Mouse (Mus musculus): Measurements from ENCODE around the gene Haus2.
"Not testable (repeated sequence)": the region's sequence is repeated elsewhere in the genome, so short reads cannot be mapped to it uniquely, and the experiment has no call there.

The Haus2 gene

GRCm38 (mm10) chr2:120608830-120609723 lies at the start of gene Haus2, which contains the start of gene Lrrc57:
Gene Haus2 (plus strand): TSS chr2:120609383.
Gene Lrrc57 (minus strand): TSS chr2:120609520.
- DNase-seq (ENCODE audit: low read depth, low spot score), result peak; percentile 93

GRCm38 (mm10) chr2:120561524-120561923 lies 47.7 kb upstream of the Haus2 start:
- DNase-seq (ENCODE audit: low read depth, low spot score), result no peak

DNA sequence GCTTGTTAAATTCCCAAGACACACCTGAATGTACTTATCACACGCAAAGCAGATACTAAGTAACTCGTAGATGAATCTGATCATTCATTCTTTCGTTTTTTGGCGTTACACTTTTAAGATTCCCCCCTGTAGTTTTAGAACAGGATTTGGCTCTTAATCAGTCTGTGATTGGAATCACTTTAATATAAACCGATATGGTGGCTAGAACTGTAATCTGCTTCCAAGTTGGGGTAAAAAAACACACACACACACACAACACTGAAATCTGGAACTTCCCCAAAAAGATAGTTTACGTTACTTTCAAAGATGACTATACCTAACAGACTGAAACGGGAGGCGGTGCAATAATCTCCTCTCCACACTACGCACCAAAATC lies 46.3 kb upstream of the Haus2 start:
- DNase-seq (ENCODE audit: low read depth, low spot score), result no peak

- peak; percentile 83 for DNase-seq (ENCODE audit: low read depth, low spot score)
These were observed 45.8 kb upstream of the Haus2 start, which contains the start of gene Zfp106 for GRCm38 (mm10) chr2:120563235-120563990. Gene Zfp106 (minus strand): TSS chr2:120563843.

- DNase-seq (ENCODE audit: low read depth, low spot score), result not testable (repeated sequence)
These were observed 44.5 kb upstream of the Haus2 start for GRCm38 (mm10) chr2:120564548-120565188.

- DNase-seq (ENCODE audit: low read depth, low spot score), result no peak
These were observed 43.8 kb upstream of the Haus2 start for GRCm38 (mm10) chr2:120565363-120565762.

DNA sequence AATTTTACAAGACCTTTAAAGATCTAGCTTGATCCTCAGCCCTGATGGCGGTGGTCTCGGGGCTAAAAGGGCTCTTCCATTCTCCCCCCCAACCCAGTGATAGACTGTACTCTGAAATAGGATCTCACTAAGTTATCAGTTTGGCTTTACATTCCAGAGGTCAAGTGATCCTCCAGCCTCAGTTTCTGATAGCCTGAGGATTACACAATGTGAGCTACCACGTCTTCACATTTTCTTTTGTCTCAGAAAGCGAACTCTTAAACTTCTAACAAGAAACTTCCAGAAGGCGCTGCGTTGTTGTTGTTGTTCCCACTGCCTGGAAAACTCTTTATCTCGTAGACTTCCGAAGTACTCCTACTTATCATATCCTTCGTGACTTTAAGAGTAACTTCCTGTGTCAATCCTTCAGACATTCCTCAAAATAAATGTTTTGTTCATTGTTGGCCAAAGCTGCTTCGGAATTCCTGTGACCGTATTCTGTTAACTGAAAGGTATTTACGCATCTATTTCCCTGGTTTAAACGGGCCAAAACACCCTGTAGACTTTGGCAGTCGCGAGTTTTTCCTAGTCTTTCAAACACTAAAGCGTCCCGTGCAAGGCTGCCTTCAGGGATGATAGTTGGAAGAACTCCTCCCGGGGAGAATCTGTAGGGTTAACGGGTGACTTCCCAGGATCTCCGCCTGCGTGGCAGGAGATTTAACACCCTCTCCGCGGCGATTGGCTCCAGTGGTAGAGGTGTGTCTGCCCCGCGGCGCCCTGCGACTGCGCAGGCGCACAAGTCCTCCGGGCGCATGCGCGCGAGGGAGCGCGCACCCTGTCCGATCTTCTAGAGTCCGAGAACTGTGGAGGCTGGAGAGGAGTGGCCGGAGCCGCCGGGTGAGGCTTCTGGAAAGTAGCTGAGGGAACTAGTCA lies 42.0 kb upstream of the Haus2 start, which contains the start of gene Snap23:
Snap23 (plus strand) TSS at position 786 of the 912 bp plus-strand sequence.
- peak; percentile 98 for DNase-seq (ENCODE audit: low read depth, low spot score)

GRCm38 (mm10) chr2:120567798-120568320 lies 41.3 kb upstream of the Haus2 start:
- DNase-seq (ENCODE audit: low read depth, low spot score), result no peak

GRCm38 (mm10) chr2:120571081-120571480 lies 38.1 kb upstream of the Haus2 start:
- DNase-seq (ENCODE audit: low read depth, low spot score), result no peak

GRCm38 (mm10) chr2:120572161-120572560 lies 37.0 kb upstream of the Haus2 start:
- DNase-seq (ENCODE audit: low read depth, low spot score), result not testable (repeated sequence)

DNA sequence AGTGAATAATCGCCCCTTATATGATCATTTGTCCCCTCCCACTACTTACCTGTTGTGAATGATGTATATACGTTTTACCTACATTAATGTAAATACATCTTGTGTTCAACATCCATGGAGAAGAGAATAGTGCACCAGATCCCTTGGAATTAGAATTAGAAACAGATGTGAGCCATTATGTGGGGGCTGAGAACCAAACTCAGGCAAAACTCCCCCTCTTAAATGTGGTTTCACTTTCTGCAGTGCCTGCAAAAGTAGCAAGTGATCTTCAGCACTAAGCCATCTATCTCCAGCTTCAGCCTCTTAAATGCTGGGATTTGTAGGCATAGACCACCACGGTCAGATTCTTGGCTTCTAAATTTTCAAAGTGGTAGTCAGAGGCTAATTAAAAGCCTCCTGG lies 34.1 kb upstream of the Haus2 start:
- peak; percentile 14 for DNase-seq (ENCODE audit: low read depth, low spot score)

DNA sequence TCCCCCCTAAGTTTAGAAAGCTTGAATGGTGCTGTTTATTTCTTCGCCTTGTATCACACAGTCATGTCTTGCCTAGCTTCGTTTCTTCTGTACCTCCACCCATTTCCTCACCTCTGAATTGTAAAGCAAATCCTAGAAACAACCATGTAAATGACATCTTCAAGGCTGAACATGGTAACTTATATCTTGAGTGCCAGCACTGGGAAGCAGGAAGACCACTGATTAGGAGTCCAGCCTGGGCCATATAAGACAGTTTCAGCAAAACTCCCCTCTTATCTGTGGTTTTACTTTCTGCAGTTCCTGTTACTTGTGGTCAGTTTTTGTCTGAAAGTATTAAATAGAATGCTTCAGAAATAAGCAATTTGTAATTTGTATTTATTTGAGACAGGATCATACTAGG lies 33.2 kb upstream of the Haus2 start:
- no peak for DNase-seq (ENCODE audit: low read depth, low spot score)

DNA sequence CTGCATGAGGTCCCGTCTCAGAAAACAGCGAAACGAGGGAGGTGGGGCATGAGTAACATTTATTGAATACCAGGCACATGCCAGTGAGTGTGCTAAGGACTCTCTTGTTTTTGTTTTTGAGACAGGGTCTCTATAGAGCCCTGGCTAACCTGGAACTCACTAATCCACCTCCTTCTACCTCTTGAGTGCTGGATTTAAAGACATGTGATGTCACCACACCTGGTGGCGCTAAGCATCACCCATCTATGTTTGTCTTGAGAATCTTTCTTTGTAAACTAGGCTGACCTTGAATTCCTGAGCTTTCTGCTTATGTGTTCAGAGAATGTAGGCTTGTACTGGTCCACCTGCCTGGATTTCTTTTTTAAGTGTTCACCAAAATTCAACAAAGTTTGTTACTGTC lies 31.4 kb upstream of the Haus2 start:
- DNase-seq (ENCODE audit: low read depth, low spot score), result no peak

DNA sequence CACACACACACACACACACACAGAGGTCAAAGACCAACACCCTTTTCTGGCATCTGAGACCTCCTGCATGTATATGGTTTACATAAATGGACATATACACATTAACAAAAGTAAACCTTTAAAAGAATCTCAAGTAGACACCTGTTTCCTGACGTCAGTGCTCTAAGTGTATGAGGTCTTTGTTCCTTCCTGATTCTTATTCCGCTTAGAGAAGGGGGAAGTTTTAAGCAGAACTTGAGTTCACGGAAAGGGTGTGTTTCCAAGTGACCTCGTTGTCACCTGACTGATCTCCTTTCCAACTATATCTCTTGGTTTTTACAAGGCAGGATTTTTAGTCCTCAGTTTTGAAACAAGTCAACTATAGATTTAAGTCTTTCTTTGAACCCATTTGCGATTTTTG lies 30.9 kb upstream of the Haus2 start:
- no peak for DNase-seq (ENCODE audit: low read depth, low spot score)

- DNase-seq (ENCODE audit: low read depth, low spot score), result no peak
These were observed 19.4 kb upstream of the Haus2 start for GRCm38 (mm10) chr2:120589759-120590158.

- no peak for DNase-seq (ENCODE audit: low read depth, low spot score)
These were observed 17.0 kb upstream of the Haus2 start for GRCm38 (mm10) chr2:120592227-120592626.

DNA sequence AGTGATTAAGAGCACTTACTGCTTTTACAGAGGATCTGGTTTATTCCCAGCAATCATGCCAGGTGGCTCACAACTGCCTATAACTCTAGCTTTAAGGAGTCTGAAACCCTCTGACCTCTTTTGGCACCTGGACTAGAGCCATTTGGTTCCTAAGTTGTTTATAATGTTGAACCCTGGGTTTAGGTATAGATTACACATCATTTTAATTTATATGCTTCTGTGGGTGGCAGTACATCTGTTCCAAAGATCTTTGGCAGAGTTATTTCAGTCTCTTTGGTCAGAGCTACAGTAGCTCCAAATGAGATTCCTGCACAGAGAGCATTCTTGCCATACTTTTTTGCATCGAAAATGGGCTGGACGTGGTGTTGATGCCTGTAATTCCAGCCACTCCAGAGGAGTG lies 11.4 kb upstream of the Haus2 start:
- no peak for DNase-seq (ENCODE audit: low read depth, low spot score)

DNA sequence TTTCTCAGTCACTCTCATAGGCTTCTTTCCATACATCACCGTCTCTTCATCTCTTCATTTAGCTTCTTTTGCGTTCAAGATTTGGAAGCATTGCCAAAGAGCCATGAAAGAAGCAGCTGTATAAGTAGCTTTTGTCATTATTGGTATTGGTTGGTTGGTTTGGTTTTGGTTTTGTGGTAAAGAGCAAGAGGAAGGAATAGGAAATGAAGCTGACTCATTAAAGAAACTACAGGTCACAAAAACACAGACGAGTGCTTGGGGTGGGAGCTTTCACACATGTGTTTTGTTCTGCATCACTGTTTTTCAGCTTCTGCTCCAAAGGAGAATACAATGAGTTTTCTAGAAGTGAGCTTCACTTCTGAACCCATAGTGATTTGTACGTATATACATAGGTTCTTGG lies 9.7 kb upstream of the Haus2 start:
- DNase-seq (ENCODE audit: low read depth, low spot score), result no peak

DNA sequence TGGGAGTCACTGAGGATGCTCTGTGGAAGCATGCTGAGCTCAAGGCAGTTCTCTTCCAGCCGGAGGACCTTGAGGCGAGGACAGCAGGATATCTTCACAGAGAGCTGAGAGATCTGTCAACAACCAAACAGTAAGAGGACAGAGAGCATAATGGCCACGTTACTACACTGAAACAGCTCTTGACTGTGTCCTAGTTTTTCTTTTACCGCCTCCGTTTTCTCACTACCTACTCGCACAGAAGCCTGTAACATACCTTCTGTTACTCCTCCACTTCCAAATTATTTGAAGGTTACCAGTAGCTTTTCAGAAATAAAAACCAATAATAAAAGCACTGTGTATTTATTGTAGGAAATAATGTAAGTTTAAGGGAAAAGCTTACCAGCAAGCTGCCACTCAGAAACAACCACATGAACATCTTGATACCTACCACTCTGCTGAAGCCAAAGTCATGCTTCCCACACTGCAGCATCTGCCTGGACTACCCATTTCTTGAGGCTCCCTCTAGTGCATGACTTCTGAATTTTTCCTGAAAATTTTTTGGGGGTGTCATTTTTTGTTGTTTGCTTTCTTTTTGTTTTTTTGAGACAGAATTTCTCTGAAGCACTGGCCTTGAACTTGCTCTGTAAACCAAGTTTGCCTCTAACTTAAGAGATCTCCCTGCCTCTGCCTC lies 3.0 kb upstream of the Haus2 start:
- DNase-seq (ENCODE audit: low read depth, low spot score), result no peak

All from forelimb bud, embryonic 11.5 days (tissue).